ENCODE assay signal across 10 mouse cellular contexts in genomic region chr7:4878186-4878585, GRCm38 (mm10). TPM values are rescaled to one million over a fixed set of nuclear protein-coding genes. Genes with fewer than 3 reads are reported as not detected.
DNase-seq lines count a peak whose midpoint lies in the region; ATAC-seq and TF ChIP-seq lines count a peak whose summit lies in the region.
"Had no signal": no experiment of that assay in that cellular context is flagged by ENCODE, and none has a peak within 500 bp of the region (broad histone marks: within the 10 kb centered on the region; RNA-seq: fewer than 3 reads in every experiment).

No protein-coding gene starts in this region.

- no peaks in the 10 kb centered on the region for H3K79me2 ChIP-seq in heart, adult 2 months (replicated peaks; ENCODE audit: control insufficient read depth, insufficient read depth, low read length)

- TF ChIP-seq POLR2A in heart, adult 2 months (IDR thresholded peaks at IDR 0.05; ENCODE audit: insufficient read depth, low read depth, low read length): no peak

- peak; percentile 58 for TF ChIP-seq CTCF in heart, adult 2 months (IDR thresholded peaks at IDR 0.05)
- peak; percentile 57 for TF ChIP-seq CTCF in liver, postnatal 0 days (IDR thresholded peaks at IDR 0.05; ENCODE audit: low read depth)

- peaks cover 1% of the 10 kb centered on the region; the same call in 1 of the 2 replicates for H3K4me1 ChIP-seq in heart, adult 2 months (ENCODE audit: control insufficient read depth, insufficient read depth, low read length)
- H3K4me1 ChIP-seq in heart, embryonic 12.5 days (replicated peaks): peaks cover 13% of the 10 kb centered on the region
- peaks cover 15% of the 10 kb centered on the region for H3K4me1 ChIP-seq in embryonic facial prominence, embryonic 15.5 days
- peaks cover 15% of the 10 kb centered on the region for H3K4me1 ChIP-seq in liver, postnatal 0 days (ENCODE audit: insufficient read depth)
- H3K4me1 ChIP-seq in midbrain, embryonic 14.5 days (ENCODE audit: control insufficient read depth, insufficient read depth, low read length): peaks cover 9% of the 10 kb centered on the region

- H3K27ac ChIP-seq in heart, adult 2 months: no peak overlapping the region
- H3K27ac ChIP-seq in heart, embryonic 12.5 days (ENCODE audit: poor library complexity, severe bottlenecking): no peak overlapping the region
- no peak overlapping the region for H3K27ac ChIP-seq in embryonic facial prominence, embryonic 15.5 days (replicated peaks)
- H3K27ac ChIP-seq in liver, postnatal 0 days (ENCODE audit: low read depth): peak overlapping the region; percentile 81
- no peak overlapping the region for H3K27ac ChIP-seq in midbrain, embryonic 14.5 days (replicated peaks; ENCODE audit: low read depth, low read length)

- no peak overlapping the region for H3K9ac ChIP-seq in heart, adult 2 months (ENCODE audit: low read depth, low read length)
- H3K9ac ChIP-seq in heart, embryonic 12.5 days: no peak overlapping the region
- 0 out of 2 replicates have a peak overlapping the region, but pooled peaks have one; percentile 56 for H3K9ac ChIP-seq in embryonic facial prominence, embryonic 15.5 days
- peak overlapping the region; percentile 63; the same call in 1 of the 2 replicates for H3K9ac ChIP-seq in liver, postnatal 0 days (replicated peaks)
- no peak overlapping the region for H3K9ac ChIP-seq in midbrain, embryonic 14.5 days (replicated peaks; ENCODE audit: low read length)

- H3K9me3 ChIP-seq in heart, embryonic 12.5 days (replicated peaks): 0 out of 2 replicates have a peak, but pooled peaks cover 7% of the 10 kb centered on the region
- H3K9me3 ChIP-seq in embryonic facial prominence, embryonic 15.5 days (replicated peaks): no peaks in the 10 kb centered on the region
- H3K9me3 ChIP-seq in liver, postnatal 0 days (ENCODE audit: low read length): no peaks in the 10 kb centered on the region
- H3K9me3 ChIP-seq in midbrain, embryonic 14.5 days (ENCODE audit: control insufficient read depth, low read length): no peaks in the 10 kb centered on the region

- no peak overlapping the region; the same call in 1 of the 2 replicates for H3K4me3 ChIP-seq in heart, adult 2 months
- no peak overlapping the region for H3K4me3 ChIP-seq in heart, embryonic 12.5 days
- no peak overlapping the region for H3K4me3 ChIP-seq in embryonic facial prominence, embryonic 15.5 days (replicated peaks)
- H3K4me3 ChIP-seq in liver, postnatal 0 days (ENCODE audit: low read depth, low read length): peak overlapping the region; percentile 47
- H3K4me3 ChIP-seq in midbrain, embryonic 14.5 days (replicated peaks; ENCODE audit: low read depth, low read length): no peak overlapping the region
- H3K4me3 ChIP-seq: myocyte had no signal

- intact Hi-C loops in heart, adult 2 months (cut with DNase I): loop anchor here (5.0 kb wide), 1 partner anchor 141 kb away; no protein-coding TSS in a partner anchor
- intact Hi-C loops in left cerebral cortex, postnatal 36 days (cut with DNase I): no loop called here

- DNase-seq in heart, adult 2 months: no peak
- DNase-seq in A20 (ENCODE audit: low read depth, low spot score): peak; percentile 64
- peak; percentile 36 for DNase-seq in liver, postnatal 0 days
- no peak for DNase-seq in left cerebral cortex, postnatal 36 days (ENCODE audit: low spot score in 2 of 2)
- DNase-seq in ovary, postnatal 36 days (ENCODE audit: low spot score): no peak
- no peak for DNase-seq in midbrain, embryonic 14.5 days

- no peak overlapping the region for H3K4me2 ChIP-seq in heart, embryonic 12.5 days
- no peak overlapping the region for H3K4me2 ChIP-seq in embryonic facial prominence, embryonic 15.5 days (replicated peaks)
- H3K4me2 ChIP-seq in liver, postnatal 0 days (ENCODE audit: low read depth, low read length): peak overlapping the region; percentile 67
- H3K4me2 ChIP-seq in midbrain, embryonic 14.5 days (ENCODE audit: low read length): no peak overlapping the region

- H3K36me3 ChIP-seq in heart, adult 2 months (ENCODE audit: control insufficient read depth, insufficient read depth, low read length): no peaks in the 10 kb centered on the region
- 0 out of 2 replicates have a peak, but pooled peaks cover 5% of the 10 kb centered on the region for H3K36me3 ChIP-seq in heart, embryonic 12.5 days
- no peaks in the 10 kb centered on the region for H3K36me3 ChIP-seq in embryonic facial prominence, embryonic 15.5 days
- 0 out of 2 replicates have a peak, but pooled peaks cover 3% of the 10 kb centered on the region for H3K36me3 ChIP-seq in liver, postnatal 0 days (replicated peaks; ENCODE audit: insufficient read depth, low read length)
- H3K36me3 ChIP-seq in midbrain, embryonic 14.5 days (ENCODE audit: control insufficient read depth, insufficient read depth, low read length): no peaks in the 10 kb centered on the region

- ATAC-seq in heart, embryonic 12.5 days (ENCODE audit: insufficient number of reproducible peaks, low FRiP score): no peak
- no peak for ATAC-seq in embryonic facial prominence, embryonic 15.5 days (ENCODE audit: insufficient number of reproducible peaks, low FRiP score, low TSS enrichment, low read depth)
- no peak for ATAC-seq in liver, postnatal 0 days
- no peak for ATAC-seq in midbrain, embryonic 14.5 days (ENCODE audit: low FRiP score, low TSS enrichment)

- TF ChIP-seq EP300 in heart, adult 2 months (IDR thresholded peaks at IDR 0.05; ENCODE audit: insufficient read depth, low read depth, low read length): no peak
- TF ChIP-seq EP300 in liver, postnatal 0 days (IDR thresholded peaks at IDR 0.05; ENCODE audit: low read depth): no peak

- H3K27me3 ChIP-seq in heart, adult 2 months (ENCODE audit: control insufficient read depth, insufficient read depth, low read length): no peaks in the 10 kb centered on the region
- no peaks in the 10 kb centered on the region for H3K27me3 ChIP-seq in heart, embryonic 12.5 days (replicated peaks)
- no peaks in the 10 kb centered on the region for H3K27me3 ChIP-seq in embryonic facial prominence, embryonic 15.5 days
- H3K27me3 ChIP-seq in liver, postnatal 0 days (ENCODE audit: insufficient read depth, low read length): no peaks in the 10 kb centered on the region
- no peaks in the 10 kb centered on the region for H3K27me3 ChIP-seq in midbrain, embryonic 14.5 days (ENCODE audit: control insufficient read depth, insufficient read depth, low read length)

RNA-seq across cellular contexts. Expression of gene Isoc2a, which starts 1.2 kb away (rescaled TPM):
- total RNA-seq in heart, adult 2 months (2021): 10 to 100 TPM; 48.9 to 55.5 TPM
- polyA plus RNA-seq in heart, adult 2 months (2012; rRNA removed): 29.3 and 30.6 TPM in 2 replicates
- polyA plus RNA-seq in heart, embryonic 12.5 days (2016; fragmentation: Nextera tagmentation; extraction: Ambion mirVana): 0.74 and 1.0 TPM in 2 replicates
- 0.95 and 1.2 TPM in 2 replicates for polyA plus RNA-seq in embryonic facial prominence, embryonic 15.5 days (2015; fragmentation: Nextera tagmentation; extraction: Ambion mirVana)
- 2.3 and 2.4 TPM in 2 replicates for polyA plus RNA-seq in liver, postnatal 0 days (2015; fragmentation: Nextera tagmentation; extraction: Ambion mirVana)
- total RNA-seq in left cerebral cortex, postnatal 36 days (2021): 10 to 100 TPM; 10.3 to 13.5 TPM
- 0.43 and 0.54 TPM in 2 replicates for polyA plus RNA-seq in midbrain, embryonic 14.5 days (2014; fragmentation: Nextera tagmentation; extraction: Ambion mirVana)

RNA-seq across cellular contexts. Expression of gene Isoc2b, which starts 8.1 kb away (rescaled TPM):
- total RNA-seq in heart, adult 2 months (2021): 1 to 10 TPM; 3.5 to 3.8 TPM
- polyA plus RNA-seq in heart, adult 2 months (2012; rRNA removed): 10.0 and 10.3 TPM in 2 replicates
- 3.9 and 4.4 TPM in 2 replicates for polyA plus RNA-seq in heart, embryonic 12.5 days (2016; fragmentation: Nextera tagmentation; extraction: Ambion mirVana)
- polyA plus RNA-seq in embryonic facial prominence, embryonic 15.5 days (2015; fragmentation: Nextera tagmentation; extraction: Ambion mirVana): 11.3 and 13.1 TPM in 2 replicates
- polyA plus RNA-seq in liver, postnatal 0 days (2015; fragmentation: Nextera tagmentation; extraction: Ambion mirVana): 8.0 and 8.3 TPM in 2 replicates
- total RNA-seq in left cerebral cortex, postnatal 36 days (2021): 1 to 10 TPM; 6.0 to 8.6 TPM
- polyA plus RNA-seq in midbrain, embryonic 14.5 days (2014; fragmentation: Nextera tagmentation; extraction: Ambion mirVana): 3.5 and 6.6 TPM in 2 replicates

RNA-seq across cellular contexts. Expression of gene Gm36210, which starts 28.1 kb away (rescaled TPM):
- under 1 TPM in 1 of 2 experiments, not detected in 1; 0.18 TPM for total RNA-seq in heart, adult 2 months (2021)
- 0.20 and 0.29 TPM in 2 replicates for polyA plus RNA-seq in heart, adult 2 months (2012; rRNA removed)
- polyA plus RNA-seq in heart, embryonic 12.5 days (2016; fragmentation: Nextera tagmentation; extraction: Ambion mirVana): 0.27 and 0.30 TPM in 2 replicates
- not detected in 2 replicates for polyA plus RNA-seq in embryonic facial prominence, embryonic 15.5 days (2015; fragmentation: Nextera tagmentation; extraction: Ambion mirVana)
- polyA plus RNA-seq in liver, postnatal 0 days (2015; fragmentation: Nextera tagmentation; extraction: Ambion mirVana): not detected in 2 replicates
- total RNA-seq in left cerebral cortex, postnatal 36 days (2021): under 1 TPM in 1 of 2 experiments, not detected in 1; 0.32 TPM
- 0.55 TPM in 1 of 2 replicates, not detected in the other for polyA plus RNA-seq in midbrain, embryonic 14.5 days (2014; fragmentation: Nextera tagmentation; extraction: Ambion mirVana)
- polyA plus RNA-seq: myocyte had no signal

RNA-seq across cellular contexts. Expression of gene Shisa7, which starts 33.7 kb away (rescaled TPM):
- under 1 TPM in 1 of 2 experiments, not detected in 1; 0.07 TPM for total RNA-seq in heart, adult 2 months (2021)
- polyA plus RNA-seq in heart, adult 2 months (2012; rRNA removed): 0.09 and 0.12 TPM in 2 replicates
- 0.05 TPM in 1 of 2 replicates, not detected in the other for polyA plus RNA-seq in heart, embryonic 12.5 days (2016; fragmentation: Nextera tagmentation; extraction: Ambion mirVana)
- polyA plus RNA-seq in embryonic facial prominence, embryonic 15.5 days (2015; fragmentation: Nextera tagmentation; extraction: Ambion mirVana): 0.43 and 0.99 TPM in 2 replicates
- not detected in 2 replicates for polyA plus RNA-seq in liver, postnatal 0 days (2015; fragmentation: Nextera tagmentation; extraction: Ambion mirVana)
- total RNA-seq in left cerebral cortex, postnatal 36 days (2021): 100 to 1,000 TPM in 1 of 2 experiments, 10 to 100 TPM in 1; 95.1 to 151 TPM
- 14.0 and 19.4 TPM in 2 replicates for polyA plus RNA-seq in midbrain, embryonic 14.5 days (2014; fragmentation: Nextera tagmentation; extraction: Ambion mirVana)
- total RNA-seq: gastrocnemius, adult 8-10 months had no signal
- polyA plus RNA-seq: myocyte had no signal

RNA-seq across cellular contexts. Expression of gene Zfp628, which starts 36.8 kb away (rescaled TPM):
- 1 to 10 TPM; 6.8 to 9.4 TPM for total RNA-seq in heart, adult 2 months (2021)
- polyA plus RNA-seq in heart, adult 2 months (2012; rRNA removed): 6.1 and 7.5 TPM in 2 replicates
- 2.6 and 2.9 TPM in 2 replicates for polyA plus RNA-seq in heart, embryonic 12.5 days (2016; fragmentation: Nextera tagmentation; extraction: Ambion mirVana)
- 4.1 and 4.9 TPM in 2 replicates for polyA plus RNA-seq in embryonic facial prominence, embryonic 15.5 days (2015; fragmentation: Nextera tagmentation; extraction: Ambion mirVana)
- polyA plus RNA-seq in liver, postnatal 0 days (2015; fragmentation: Nextera tagmentation; extraction: Ambion mirVana): 0.90 and 1.0 TPM in 2 replicates
- total RNA-seq in left cerebral cortex, postnatal 36 days (2021): 10 to 100 TPM; 14.0 to 17.0 TPM
- 4.6 and 5.1 TPM in 2 replicates for polyA plus RNA-seq in midbrain, embryonic 14.5 days (2014; fragmentation: Nextera tagmentation; extraction: Ambion mirVana)

Comparison
In these comparisons a context has a peak if more than half of its experiments do, and no peak if none do; other contexts are left out.
1. DNase-seq: peak in A20 (single experiment) and liver, postnatal 0 days (single experiment); none in heart, adult 2 months (0 of 2), left cerebral cortex, postnatal 36 days (0 of 2), ovary, postnatal 36 days (single experiment) and midbrain, embryonic 14.5 days (single experiment).
2. H3K9ac ChIP-seq: peak in embryonic facial prominence, embryonic 15.5 days (single experiment) and liver, postnatal 0 days (single experiment); none in heart, adult 2 months (single experiment), heart, embryonic 12.5 days (single experiment) and midbrain, embryonic 14.5 days (single experiment).